Mouse (Mus musculus) ES-Bruce4 (cell line): Measurements from ENCODE around the gene Tacr1.

ENCODE experiments used
- CTCF ChIP-seq: IDR thresholded peaks from one replicate; pipeline ENCODE4 v1.8.1; 2011; ENCODE audit warnings: low read depth, low read length
- EP300 ChIP-seq: IDR thresholded peaks from 2 replicates; pipeline ENCODE4 v1.6.1; 2011; ENCODE audit warnings: low read depth, low read length; ENCODE audit not compliant: insufficient read depth
- POLR2A ChIP-seq: IDR thresholded peaks from one replicate; pipeline ENCODE4 v1.8.1; 2011; ENCODE audit warnings: low read length; ENCODE audit not compliant: insufficient read depth

DNA sequence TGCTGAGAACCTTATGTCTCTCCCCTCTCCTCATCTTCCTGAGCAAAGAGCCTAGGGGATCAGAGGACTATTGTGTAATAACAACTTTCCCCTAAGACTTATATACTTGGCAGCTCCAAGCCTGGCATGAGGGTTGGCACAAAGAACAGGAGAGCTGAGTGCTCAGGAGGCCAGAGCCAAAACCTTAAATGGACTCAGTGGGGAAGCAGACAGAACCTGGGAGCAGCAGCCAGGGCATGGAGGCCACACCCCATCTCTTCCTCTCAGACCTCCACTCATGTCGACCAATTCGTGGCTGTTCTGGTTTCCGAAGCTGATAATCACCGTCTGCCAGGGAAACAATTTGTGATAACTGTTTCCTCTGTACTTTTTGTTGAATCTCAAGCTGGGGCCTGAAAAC, 61.0 kb downstream of the Tacr1 start:
- TF ChIP-seq EP300: no peak
- no peak for TF ChIP-seq CTCF
- TF ChIP-seq POLR2A: no peak
